8 mouse cellular contexts compared by ENCODE assay signal in genomic region chr4:129048501-129049305, GRCm38 (mm10). TPM values are rescaled to one million over a fixed set of nuclear protein-coding genes. Genes with fewer than 3 reads are reported as not detected.
DNase-seq lines count a peak whose midpoint lies in the region; ATAC-seq lines count a peak whose summit lies in the region.

No protein-coding gene starts in this region.

- intact Hi-C loops in gastrocnemius, postnatal 14 days (cut with DNase I; ENCODE audit: low total_unique reads), result no loop called here

- ATAC-seq in intestine, embryonic 14.5 days (replicated peaks; ENCODE audit: low FRiP score, low TSS enrichment, low read depth), result peak; percentile 84
- peak; percentile 83 for ATAC-seq in limb, embryonic 12.5 days (ENCODE audit: insufficient number of reproducible peaks, insufficient read depth, low FRiP score, low TSS enrichment, low read depth)
- peak; percentile 90 for ATAC-seq in midbrain, embryonic 12.5 days (ENCODE audit: low FRiP score, low read depth)

- H3K4me2 ChIP-seq in intestine, embryonic 14.5 days (ENCODE audit: low read length), result peak overlapping the region; percentile 82
- H3K4me2 ChIP-seq in limb, embryonic 12.5 days, result peak overlapping the region; percentile 96
- peak overlapping the region; percentile 91 for H3K4me2 ChIP-seq in midbrain, embryonic 12.5 days (replicated peaks)

- H3K4me3 ChIP-seq in intestine, embryonic 14.5 days (ENCODE audit: low read depth, low read length), result peak overlapping the region; percentile 49
- peak overlapping the region; percentile 57 for H3K4me3 ChIP-seq in limb, embryonic 12.5 days (replicated peaks)
- H3K4me3 ChIP-seq in midbrain, embryonic 12.5 days, result peak overlapping the region; percentile 56

- no peaks in the 10 kb centered on the region for H3K9me3 ChIP-seq in intestine, embryonic 14.5 days (ENCODE audit: control insufficient read depth, low read length)
- no peaks in the 10 kb centered on the region for H3K9me3 ChIP-seq in limb, embryonic 12.5 days
- H3K9me3 ChIP-seq in midbrain, embryonic 12.5 days, result no peaks in the 10 kb centered on the region

- H3K36me3 ChIP-seq in intestine, embryonic 14.5 days (ENCODE audit: control insufficient read depth, insufficient read depth, low read length), result no peaks in the 10 kb centered on the region
- no peaks in the 10 kb centered on the region for H3K36me3 ChIP-seq in limb, embryonic 12.5 days
- no peaks in the 10 kb centered on the region for H3K36me3 ChIP-seq in midbrain, embryonic 12.5 days
- H3K36me3 ChIP-seq in splenic B cell, adult 2 months (ENCODE audit: control insufficient read depth, insufficient read depth, low read length, poor library complexity, severe bottlenecking), result no peaks in the 10 kb centered on the region

- H3K4me1 ChIP-seq in intestine, embryonic 14.5 days (replicated peaks; ENCODE audit: control insufficient read depth, insufficient read depth, low read length), result peaks cover 7% of the 10 kb centered on the region; the same call in 1 of the 2 replicates
- peaks cover 5% of the 10 kb centered on the region; the same call in 1 of the 2 replicates for H3K4me1 ChIP-seq in limb, embryonic 12.5 days (replicated peaks)
- peaks cover 16% of the 10 kb centered on the region; the same call in 1 of the 2 replicates for H3K4me1 ChIP-seq in midbrain, embryonic 12.5 days

- peaks cover 15% of the 10 kb centered on the region; the same call in 1 of the 2 replicates for H3K27me3 ChIP-seq in intestine, embryonic 14.5 days (replicated peaks; ENCODE audit: control insufficient read depth, insufficient read depth, low read length)
- peaks cover 68% of the 10 kb centered on the region for H3K27me3 ChIP-seq in limb, embryonic 12.5 days
- peaks cover 43% of the 10 kb centered on the region for H3K27me3 ChIP-seq in midbrain, embryonic 12.5 days
- no peaks in the 10 kb centered on the region for H3K27me3 ChIP-seq in splenic B cell, adult 2 months (ENCODE audit: control insufficient read depth, insufficient read depth, low read length, poor library complexity, severe bottlenecking)

- under 1% methylated on average over 51 of the region's 52 CpGs for WGBS in intestine, embryonic 14.5 days
- under 1% methylated on average over 52 of the region's 52 CpGs for WGBS in limb, embryonic 12.5 days
- under 1% methylated on average over 36 of the region's 52 CpGs for WGBS in midbrain, embryonic 12.5 days

- H3K27ac ChIP-seq in intestine, embryonic 14.5 days (ENCODE audit: low read depth), result peak overlapping the region; percentile 72
- 0 out of 2 replicates have a peak overlapping the region, but pooled peaks have one; percentile 56 for H3K27ac ChIP-seq in limb, embryonic 12.5 days
- peak overlapping the region; percentile 89 for H3K27ac ChIP-seq in midbrain, embryonic 12.5 days (replicated peaks)

- DNase-seq in layer of hippocampus, adult 11-12 months (ENCODE audit: low spot score), result peak; percentile 70
- DNase-seq in layer of hippocampus, adult 9-10 months (ENCODE audit: low spot score), result no peak
- DNase-seq in cerebellum, postnatal 36 days, result peak; percentile 89 to 94
- DNase-seq in gastrocnemius, postnatal 14 days, result peak; percentile 71
- peak; percentile 92 for DNase-seq in intestine, embryonic 14.5 days (ENCODE audit: low spot score)
- peak; percentile 63 for DNase-seq in splenic B cell, adult 2 months (ENCODE audit: low read depth, low spot score)

- peak overlapping the region; percentile 54 for H3K9ac ChIP-seq in intestine, embryonic 14.5 days (ENCODE audit: low read length)
- H3K9ac ChIP-seq in limb, embryonic 12.5 days (replicated peaks), result peak overlapping the region; percentile 65
- peak overlapping the region; percentile 73 for H3K9ac ChIP-seq in midbrain, embryonic 12.5 days (replicated peaks)

RNA-seq across cellular contexts. Expression of gene Rnf19b, which starts 9.4 kb away (rescaled TPM):
- 10 to 100 TPM; 13.6 to 15.5 TPM for total RNA-seq in gastrocnemius, postnatal 14 days (2021)
- 7.4 and 8.4 TPM in 2 replicates for polyA plus RNA-seq in intestine, embryonic 14.5 days (2014; fragmentation: Nextera tagmentation; extraction: Ambion mirVana)
- polyA plus RNA-seq in limb, embryonic 12.5 days (2016; fragmentation: Nextera tagmentation; extraction: Ambion mirVana), result 10.8 and 11.9 TPM in 2 replicates
- polyA plus RNA-seq in midbrain, embryonic 12.5 days (2016; fragmentation: Nextera tagmentation; extraction: Ambion mirVana), result 15.8 and 16.5 TPM in 2 replicates

RNA-seq across cellular contexts. Expression of gene Tmem54, which starts 56.6 kb away (rescaled TPM):
- total RNA-seq in gastrocnemius, postnatal 14 days (2021), result not detected
- polyA plus RNA-seq in intestine, embryonic 14.5 days (2014; fragmentation: Nextera tagmentation; extraction: Ambion mirVana), result 32.2 and 45.9 TPM in 2 replicates
- 4.2 and 4.3 TPM in 2 replicates for polyA plus RNA-seq in limb, embryonic 12.5 days (2016; fragmentation: Nextera tagmentation; extraction: Ambion mirVana)
- 0.51 and 0.63 TPM in 2 replicates for polyA plus RNA-seq in midbrain, embryonic 12.5 days (2016; fragmentation: Nextera tagmentation; extraction: Ambion mirVana)

RNA-seq across cellular contexts. Expression of gene Ak2, which starts 56.9 kb away (rescaled TPM):
- total RNA-seq in gastrocnemius, postnatal 14 days (2021), result 10 to 100 TPM; 43.4 to 46.2 TPM
- 183 and 184 TPM in 2 replicates for polyA plus RNA-seq in intestine, embryonic 14.5 days (2014; fragmentation: Nextera tagmentation; extraction: Ambion mirVana)
- 205 and 213 TPM in 2 replicates for polyA plus RNA-seq in limb, embryonic 12.5 days (2016; fragmentation: Nextera tagmentation; extraction: Ambion mirVana)
- polyA plus RNA-seq in midbrain, embryonic 12.5 days (2016; fragmentation: Nextera tagmentation; extraction: Ambion mirVana), result 136 and 138 TPM in 2 replicates
